Mouse (Mus musculus): ENCODE results near the gene Gm5726. TPM values are rescaled to one million over a fixed set of nuclear protein-coding genes. Genes with fewer than 3 reads are reported as not detected.
"Not testable (repeated sequence)": the region's sequence is repeated elsewhere in the genome, so short reads cannot be mapped to it uniquely, and the experiment has no call there.

Gene Gm5726
- total RNA-seq (2021) = not detected
- long read RNA-seq = 0 reads

GRCm38 (mm10) chr7:20545657-20546056, at the start of gene Gm5726:
Gm5726 (minus strand) TSS chr7:20545757.
- DNase-seq (ENCODE audit: low spot score in 2 of 2) = not testable (repeated sequence)

GRCm38 (mm10) chr7:20576141-20576540, 30.6 kb upstream of the Gm5726 start, which contains the start of gene Gm4141:
Gm4141 (minus strand) TSS chr7:20576241.
- not testable (repeated sequence) for DNase-seq (ENCODE audit: low spot score in 2 of 2)

GRCm38 (mm10) chr7:20533537-20533936, 12.0 kb downstream of the Gm5726 start, which contains the start of gene Vmn1r104:
Vmn1r104 (plus strand) TSS chr7:20533837.
- not testable (repeated sequence) for DNase-seq (ENCODE audit: low spot score in 2 of 2)

GRCm38 (mm10) chr7:20510434-20510833, 35.1 kb downstream of the Gm5726 start, which contains the start of gene Vmn1r103:
Vmn1r103 (minus strand) TSS chr7:20510534.
- not testable (repeated sequence) for DNase-seq (ENCODE audit: low spot score in 2 of 2)

Other genes starting within 250 kb of the Gm5726 start
- gene Gm4133, start 211.7 kb downstream of the Gm5726 start, total RNA-seq (2021) = not detected
- gene Gm5728, start 170.3 kb downstream of the Gm5726 start, total RNA-seq (2021) = not detected
- gene Vmn1r100, start 127.8 kb downstream of the Gm5726 start, total RNA-seq (2021) = not detected
- gene Vmn1r101, start 103.2 kb downstream of the Gm5726 start, total RNA-seq (2021) = not detected
- gene Gm10670, start 70.8 kb downstream of the Gm5726 start, total RNA-seq (2021) = not detected
- not detected for gene Vmn1r103, start 35.2 kb downstream of the Gm5726 start, total RNA-seq (2021)
- not detected for gene Vmn1r104, start 11.9 kb downstream of the Gm5726 start, total RNA-seq (2021)
- not detected for gene Gm4141, start 30.5 kb upstream of the Gm5726 start, total RNA-seq (2021)
- not detected for gene Gm4513, start 53.3 kb upstream of the Gm5726 start, total RNA-seq (2021)
- gene Vmn1r107, start 123.2 kb upstream of the Gm5726 start, total RNA-seq (2021) = not detected
- not detected for gene Vmn1r111, start 157.5 kb upstream of the Gm5726 start, total RNA-seq (2021)
- not detected for gene Gm10668, start 184.9 kb upstream of the Gm5726 start, total RNA-seq (2021)
- not detected for gene Vmn1r112, start 225.4 kb upstream of the Gm5726 start, total RNA-seq (2021)
- not detected for gene Vmn1r113, start 241.5 kb upstream of the Gm5726 start, total RNA-seq (2021)

All from layer of hippocampus, postnatal 10 days (tissue).